Mouse (Mus musculus) hindbrain, postnatal 0 days (tissue): ENCODE measurements around the gene Eral1. TPM values are rescaled to one million over a fixed set of nuclear protein-coding genes. Genes with fewer than 3 reads are reported as not detected.

ENCODE experiments used
- ATAC-seq: fragments of 200-750 bp; cut with Nextera tagmentation; 2 replicates; pipeline ENCODE4 v1.8.0; 2017; ENCODE audit warnings: mild to moderate bottlenecking, moderate TSS enrichment, moderate library complexity
- DNase-seq: peaks from one replicate; pipeline ENCODE4 v3.0.0-alpha.2; 2015; ENCODE audit warnings: low spot score
- H3K27ac ChIP-seq: fragments of 300-500 bp; sonication (generic); 2 replicates; pipeline ENCODE4 v1.5.1; 2014; ENCODE audit warnings: mild to moderate bottlenecking
- H3K27me3 ChIP-seq: fragments of 300-500 bp; sonication (generic); 2 replicates; pipeline ENCODE4 v1.6.1; 2014; ENCODE audit warnings: low read length, mixed read lengths; ENCODE audit not compliant: insufficient read depth
- H3K36me3 ChIP-seq: fragments of 300-500 bp; sonication (generic); 2 replicates; pipeline ENCODE4 v1.6.1; 2014; ENCODE audit warnings: low read length, mixed read lengths; ENCODE audit not compliant: insufficient read depth
- H3K4me1 ChIP-seq: fragments of 300-500 bp; sonication (generic); 2 replicates; pipeline ENCODE4 v1.6.1; 2014; ENCODE audit warnings: antibody characterized with exemption, low read length, mixed read lengths; ENCODE audit not compliant: insufficient read depth
- H3K4me2 ChIP-seq: fragments of 300-500 bp; sonication (generic); 2 replicates; pipeline ENCODE4 v1.6.1; 2014; ENCODE audit warnings: low read depth, mild to moderate bottlenecking, low read length, moderate library complexity, mixed read lengths
- H3K4me3 ChIP-seq: fragments of 300-500 bp; sonication (generic); 2 replicates; pipeline ENCODE4 v1.5.1; 2014; ENCODE audit warnings: low read length
- H3K9ac ChIP-seq: fragments of 300-500 bp; sonication (generic); replicated peaks from 2 replicates; pipeline ENCODE4 v1.6.1; 2014; ENCODE audit warnings: mild to moderate bottlenecking, low read length, moderate library complexity, mixed read lengths
- H3K9me3 ChIP-seq: fragments of 300-500 bp; sonication (generic); 2 replicates; pipeline ENCODE4 v1.6.1; 2016; ENCODE audit warnings: low read length, mixed read lengths
- CTCF ChIP-seq: IDR thresholded peaks from 2 replicates; pipeline ENCODE4 v1.5.1; 2016; ENCODE audit warnings: antibody characterized with exemption, control low read depth, low read depth
- WGBS: fragments of 180-500 bp; shearing (Covaris S2); extraction: QIAGEN DNeasy Blood & Tissue Kit; methylation state at CpG from one replicate; pipeline ENCODE4 v1.1.7; 2014; 5-methylcytosine and 5-hydroxymethylcytosine counted together
- polyA plus RNA-seq: library from polyadenylated mRNA; unstranded; fragments of >200 nt; fragmentation: Nextera tagmentation; extraction: Ambion mirVana; gene quantifications from 2 replicates; pipeline ENCODE4 v1.2.1, GENCODE M21; 2015
- total RNA-seq: library from RNA; depleted of rRNA; stranded (reverse); fragments of >200 nt; gene quantifications from 2 replicates; pipeline ENCODE4 v1.2.3, GENCODE M21; 2014; rRNA removed

The Eral1 gene
- 38.4 and 40.3 TPM in 2 replicates for total RNA-seq
- polyA plus RNA-seq, result 25.7 and 26.9 TPM in 2 replicates

DNA sequence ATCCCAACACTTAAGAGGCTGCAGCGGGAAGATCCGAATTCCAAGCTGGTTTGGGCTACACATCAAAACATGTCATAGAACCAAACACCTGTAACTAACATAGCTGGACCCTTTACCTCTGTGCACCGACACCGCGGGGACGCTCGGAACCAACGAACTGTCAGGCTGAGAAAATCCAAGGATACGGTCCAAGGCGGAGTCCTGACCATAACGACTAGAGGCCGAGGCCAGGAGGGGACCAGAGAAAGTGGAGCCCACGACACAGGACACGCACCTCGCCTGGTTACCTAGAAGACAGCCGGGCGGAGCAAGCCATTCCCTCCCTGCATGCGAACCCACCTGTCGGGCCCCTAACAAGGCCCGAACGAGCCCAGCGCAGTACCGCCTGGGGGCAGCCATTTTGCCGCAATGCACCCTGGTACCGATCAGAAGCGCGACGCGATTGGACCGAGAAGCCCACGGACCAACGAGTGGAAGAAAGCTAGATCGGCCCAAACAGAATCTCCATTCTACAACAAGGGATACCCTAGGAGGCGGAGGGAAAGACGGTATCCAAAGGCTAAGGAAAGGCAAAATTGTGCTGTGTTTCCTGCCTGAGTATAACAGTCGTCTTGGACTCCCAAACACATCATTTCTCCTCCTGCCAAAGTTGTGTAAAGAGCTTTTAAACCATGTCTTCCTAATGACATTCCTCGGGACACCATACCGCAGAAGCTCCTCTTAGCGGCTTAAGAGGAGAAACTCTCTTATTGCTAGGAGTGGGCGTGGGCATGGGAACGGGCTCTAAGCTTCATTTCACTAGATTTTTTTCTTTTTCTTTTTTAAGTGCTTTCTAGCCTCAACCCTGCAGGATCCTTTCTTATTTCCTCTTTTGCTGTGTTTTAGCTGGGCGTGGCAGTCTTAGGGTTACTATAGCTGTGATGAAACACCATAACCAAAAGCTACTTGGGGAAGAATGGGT lies at the start of gene Eral1:
Gene Eral1 (minus strand): TSS at position 423 of the 961 bp plus-strand sequence.
- H3K4me2 ChIP-seq, result peak within 1 kb of the TSS; percentile 88
- ATAC-seq (peak; percentile 98), DNase-seq (peak; percentile 95)
- peak within 1 kb of the TSS; percentile 75 for H3K9ac ChIP-seq
- H3K36me3 ChIP-seq, result peaks cover 18% of the 10 kb centered on the region
- H3K27ac ChIP-seq, result peak within 1 kb of the TSS; percentile 79
- H3K9me3 ChIP-seq, result no peaks in the 10 kb centered on the region
- TF ChIP-seq CTCF, result peak; percentile 19; the same call in 1 of the 2 replicates
- WGBS, result 2% methylated on average over 42 of the region's 42 CpGs
- no peaks in the 10 kb centered on the region for H3K27me3 ChIP-seq
- peak within 1 kb of the TSS; percentile 85 for H3K4me3 ChIP-seq
- 0 out of 2 replicates have a peak, but pooled peaks cover 11% of the 10 kb centered on the region for H3K4me1 ChIP-seq

DNA sequence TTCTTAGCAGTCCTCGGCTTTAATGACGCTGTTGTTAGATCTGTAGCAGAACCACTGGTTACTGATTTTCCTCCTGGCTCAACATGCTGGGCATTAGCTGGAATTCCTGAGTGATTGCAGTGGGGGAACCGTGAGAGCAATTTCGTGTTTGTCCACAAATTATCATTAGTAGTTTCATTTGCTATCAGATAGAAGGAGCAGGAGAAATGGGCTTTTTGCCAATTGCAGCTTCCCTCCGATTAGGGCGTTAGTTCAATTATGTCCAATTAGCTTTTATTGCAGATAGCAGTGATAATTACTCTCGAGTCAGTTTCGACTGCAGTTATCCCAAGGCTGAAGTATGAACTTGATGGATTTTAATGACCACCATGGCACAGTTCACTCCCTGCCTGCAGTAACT lies 49.3 kb upstream of the Eral1 start:
- H3K27me3 ChIP-seq, result no peaks in the 10 kb centered on the region
- DNase-seq, result peak; percentile 45
- TF ChIP-seq CTCF, result no peak

DNA sequence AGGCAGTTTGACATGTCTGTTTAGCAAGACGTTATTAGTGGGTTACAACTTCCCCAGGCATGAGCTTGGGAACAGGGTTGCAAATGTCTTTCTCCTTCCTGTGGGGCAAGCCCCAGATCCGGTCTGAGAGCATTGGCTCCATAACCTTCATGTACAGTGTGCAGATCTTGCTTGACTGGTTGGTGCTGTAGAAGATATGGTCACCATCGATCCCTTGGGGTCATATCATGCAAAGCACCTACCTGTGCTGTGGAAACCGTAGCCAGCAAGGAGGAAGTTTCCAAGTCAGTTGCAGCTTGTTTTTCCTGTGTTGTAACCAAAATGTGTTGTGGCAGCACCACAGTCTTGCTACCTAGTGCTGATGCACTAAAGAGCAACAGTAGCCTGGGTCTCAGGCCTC lies 46.6 kb upstream of the Eral1 start:
- no peaks in the 10 kb centered on the region for H3K27me3 ChIP-seq
- H3K9me3 ChIP-seq, result no peaks in the 10 kb centered on the region
- no peak overlapping the region for H3K27ac ChIP-seq
- ATAC-seq (no peak), DNase-seq (no peak)
- no peak for TF ChIP-seq CTCF
- no peak overlapping the region for H3K9ac ChIP-seq
- no peaks in the 10 kb centered on the region for H3K36me3 ChIP-seq
- H3K4me3 ChIP-seq, result no peak overlapping the region
- 94% methylated on average over 4 of the region's 4 CpGs for WGBS
- no peaks in the 10 kb centered on the region for H3K4me1 ChIP-seq
- no peak overlapping the region for H3K4me2 ChIP-seq

More for the DNA sequence above, 49.3 kb upstream of the Eral1 start:
- no peak overlapping the region for H3K4me2 ChIP-seq
- ATAC-seq, result no peak
- H3K36me3 ChIP-seq, result no peaks in the 10 kb centered on the region
- H3K9me3 ChIP-seq, result no peaks in the 10 kb centered on the region
- H3K4me3 ChIP-seq, result no peak overlapping the region
- no peak overlapping the region for H3K27ac ChIP-seq
- WGBS, result 59% methylated on average over 8 of the region's 8 CpGs
- no peaks in the 10 kb centered on the region for H3K4me1 ChIP-seq
- no peak overlapping the region for H3K9ac ChIP-seq

- ATAC-seq, result no peak
- no peak overlapping the region for H3K27ac ChIP-seq
- no peaks in the 10 kb centered on the region for H3K36me3 ChIP-seq
- no peak overlapping the region for H3K4me2 ChIP-seq
- H3K27me3 ChIP-seq, result no peaks in the 10 kb centered on the region
- DNase-seq, result no peak
- 67% methylated on average over 6 of the region's 6 CpGs for WGBS
- no peak overlapping the region for H3K4me3 ChIP-seq
- H3K9ac ChIP-seq, result no peak overlapping the region
- H3K4me1 ChIP-seq, result no peaks in the 10 kb centered on the region
- no peak for TF ChIP-seq CTCF
- H3K9me3 ChIP-seq, result no peaks in the 10 kb centered on the region
Measured at GRCm38 (mm10) chr11:78125691-78126090, 45.5 kb upstream of the Eral1 start.

DNA sequence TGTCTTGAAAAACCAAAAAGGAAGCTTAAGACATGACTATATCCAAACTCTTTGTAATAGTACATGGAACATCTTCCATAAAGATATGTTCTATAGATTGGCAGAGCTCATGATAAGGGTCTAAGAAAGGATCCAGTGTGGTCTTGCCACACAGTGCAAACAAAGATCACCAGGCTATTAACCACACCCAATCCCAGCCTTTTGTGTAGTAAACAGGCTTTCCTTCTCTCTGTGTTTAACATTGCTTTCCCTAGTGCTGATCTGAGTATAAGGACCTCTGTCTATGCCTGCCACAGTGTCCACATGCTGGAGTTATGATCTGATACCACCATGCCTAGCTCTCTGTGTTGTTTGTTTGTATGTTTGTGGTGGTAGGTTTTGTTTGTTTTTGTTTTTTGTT lies 43.6 kb upstream of the Eral1 start:
- no peaks in the 10 kb centered on the region for H3K4me1 ChIP-seq
- TF ChIP-seq CTCF, result no peak
- H3K27me3 ChIP-seq, result no peaks in the 10 kb centered on the region
- no peak for DNase-seq
- no peak for ATAC-seq
- H3K27ac ChIP-seq, result no peak overlapping the region
- no peaks in the 10 kb centered on the region for H3K9me3 ChIP-seq
- H3K9ac ChIP-seq, result no peak overlapping the region
- no peak overlapping the region for H3K4me3 ChIP-seq
- H3K36me3 ChIP-seq, result no peaks in the 10 kb centered on the region
- H3K4me2 ChIP-seq, result no peak overlapping the region

DNA sequence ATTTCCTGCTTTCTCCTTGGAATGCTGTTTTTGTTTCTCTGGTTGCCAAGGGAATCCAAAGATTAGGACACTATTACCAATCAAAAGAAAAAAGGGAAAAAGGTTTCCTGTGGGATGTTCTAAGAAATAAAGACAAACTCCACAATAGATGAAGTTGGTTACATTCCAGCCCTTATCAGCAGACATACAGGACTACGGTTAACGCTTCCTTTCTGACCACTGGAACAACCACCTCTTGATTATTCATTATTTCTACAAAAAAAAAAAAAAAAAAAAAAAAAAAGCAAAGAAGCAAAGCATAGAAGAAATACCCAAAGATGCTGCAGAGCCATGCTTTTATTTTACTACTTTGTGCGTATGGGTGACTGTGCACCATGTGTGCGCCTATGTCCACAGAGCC lies 42.6 kb upstream of the Eral1 start:
- no peak for TF ChIP-seq CTCF
- Histone ChIP-seq H3K4me2 (no peak overlapping the region), H3K36me3 (no peaks in the 10 kb centered on the region), H3K27ac (no peak overlapping the region), H3K27me3 (no peaks in the 10 kb centered on the region), H3K4me1 (no peaks in the 10 kb centered on the region), H3K9ac (no peak overlapping the region), H3K9me3 (no peaks in the 10 kb centered on the region), H3K4me3 (no peak overlapping the region)
- ATAC-seq, result no peak
- 80% methylated on average over 4 of the region's 4 CpGs for WGBS
- no peak for DNase-seq

DNA sequence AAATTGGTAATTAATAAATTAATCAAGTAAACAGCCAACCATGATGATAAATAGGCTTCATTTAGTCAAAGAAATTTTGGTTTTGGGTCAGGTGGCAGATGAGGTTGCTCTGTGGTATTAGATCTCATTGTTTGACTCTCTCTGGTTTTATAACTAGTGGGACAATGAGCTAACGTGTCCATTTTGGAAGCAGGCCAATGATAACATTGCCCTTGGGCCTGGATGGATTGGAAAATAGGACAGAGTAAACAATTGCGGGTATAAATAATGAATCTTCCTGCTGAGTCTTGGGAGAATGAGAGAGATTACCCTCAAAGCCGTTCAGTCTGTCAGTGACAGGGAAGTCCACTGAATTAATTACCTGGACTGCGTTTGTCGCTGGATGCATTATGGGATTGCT lies 41.0 kb upstream of the Eral1 start:
- no peaks in the 10 kb centered on the region for H3K36me3 ChIP-seq
- DNase-seq, result peak; percentile 34
- H3K27me3 ChIP-seq, result no peaks in the 10 kb centered on the region
- no peak overlapping the region for H3K4me3 ChIP-seq
- H3K4me2 ChIP-seq, result no peak overlapping the region
- H3K9ac ChIP-seq, result no peak overlapping the region
- no peak for ATAC-seq
- no peak for TF ChIP-seq CTCF
- 31% methylated on average over 5 of the region's 5 CpGs for WGBS
- no peaks in the 10 kb centered on the region for H3K9me3 ChIP-seq
- H3K4me1 ChIP-seq, result peaks cover 6% of the 10 kb centered on the region; the same call in 1 of the 2 replicates
- no peak overlapping the region for H3K27ac ChIP-seq
